Mouse (Mus musculus) hindbrain, embryonic 12.5 days (tissue): ENCODE measurements around the gene Fam240a. TPM values are rescaled to one million over a fixed set of nuclear protein-coding genes. Genes with fewer than 3 reads are reported as not detected.

ENCODE experiments used
- ATAC-seq: fragments of 200-750 bp; cut with Nextera tagmentation; 2 replicates; pipeline ENCODE4 v1.8.0; 2017; ENCODE audit warnings: moderate TSS enrichment; ENCODE audit not compliant: low FRiP score
- H3K27ac ChIP-seq: fragments of 300-500 bp; sonication (generic); 2 replicates; pipeline ENCODE4 v1.5.1; 2016; ENCODE audit warnings: mild to moderate bottlenecking
- H3K27me3 ChIP-seq: fragments of 300-500 bp; sonication (generic); 2 replicates; pipeline ENCODE4 v1.6.1; 2016; ENCODE audit warnings: mild to moderate bottlenecking
- H3K36me3 ChIP-seq: fragments of 300-500 bp; sonication (generic); 2 replicates; pipeline ENCODE4 v1.6.1; 2016; ENCODE audit warnings: mild to moderate bottlenecking
- H3K4me1 ChIP-seq: fragments of 300-500 bp; sonication (generic); 2 replicates; pipeline ENCODE4 v1.6.1; 2016
- H3K4me2 ChIP-seq: fragments of 300-500 bp; sonication (generic); replicated peaks from 2 replicates; pipeline ENCODE4 v1.6.1; 2016; ENCODE audit warnings: mild to moderate bottlenecking
- H3K4me3 ChIP-seq: fragments of 300-500 bp; sonication (generic); 2 replicates; pipeline ENCODE4 v1.5.1; 2016; ENCODE audit warnings: mild to moderate bottlenecking
- H3K9ac ChIP-seq: fragments of 300-500 bp; sonication (generic); 2 replicates; pipeline ENCODE4 v1.6.1; 2016; ENCODE audit warnings: mild to moderate bottlenecking, moderate library complexity
- H3K9me3 ChIP-seq: fragments of 300-500 bp; sonication (generic); replicated peaks from 2 replicates; pipeline ENCODE4 v1.6.1; 2016; ENCODE audit warnings: mild to moderate bottlenecking
- WGBS: fragments of 180-500 bp; shearing (Covaris S2); methylation state at CpG from one replicate; pipeline ENCODE4 v1.1.7; 2016; 5-methylcytosine and 5-hydroxymethylcytosine counted together
- polyA plus RNA-seq: library from polyadenylated mRNA; unstranded; fragments of >200 nt; fragmentation: Nextera tagmentation; extraction: Ambion mirVana; gene quantifications from 2 replicates; pipeline ENCODE4 v1.2.1, GENCODE M21; 2016

Gene Fam240a
- polyA plus RNA-seq, 1 experiment from 2014 or later = not detected

GRCm38 (mm10) chr9:110887388-110888303 is 29.0 kb downstream of the Fam240a start:
- no peak overlapping the region for H3K4me2 ChIP-seq
- no peak overlapping the region for H3K27ac ChIP-seq
- H3K36me3 ChIP-seq = no peaks in the 10 kb centered on the region
- H3K9ac ChIP-seq = no peak overlapping the region
- WGBS = 67% methylated on average over 9 of the region's 9 CpGs
- H3K9me3 ChIP-seq = no peaks in the 10 kb centered on the region; the same call in 1 of the 2 replicates
- no peak for ATAC-seq
- peaks cover 10% of the 10 kb centered on the region for H3K27me3 ChIP-seq
- no peak overlapping the region for H3K4me3 ChIP-seq
- H3K4me1 ChIP-seq = no peaks in the 10 kb centered on the region

GRCm38 (mm10) chr9:110881953-110882352 is 34.7 kb downstream of the Fam240a start:
- Histone ChIP-seq H3K27me3 (peaks cover 59% of the 10 kb centered on the region), H3K9ac (no peak overlapping the region), H3K36me3 (no peaks in the 10 kb centered on the region), H3K4me1 (peaks cover 15% of the 10 kb centered on the region), H3K4me2 (no peak overlapping the region), H3K27ac (no peak overlapping the region), H3K9me3 (no peaks in the 10 kb centered on the region), H3K4me3 (no peak overlapping the region)
- ATAC-seq = no peak
- 78% methylated on average over 7 of the region's 7 CpGs for WGBS

GRCm38 (mm10) chr9:110880772-110881171 is 35.9 kb downstream of the Fam240a start:
- ATAC-seq = no peak
- peak overlapping the region; percentile 56; the same call in 1 of the 2 replicates for H3K9ac ChIP-seq
- H3K9me3 ChIP-seq = no peaks in the 10 kb centered on the region
- no peaks in the 10 kb centered on the region for H3K36me3 ChIP-seq
- WGBS = 84% methylated on average over 4 of the region's 4 CpGs
- peak overlapping the region; percentile 89 for H3K4me2 ChIP-seq
- H3K27me3 ChIP-seq = peaks cover 59% of the 10 kb centered on the region
- peak overlapping the region; percentile 51 for H3K4me3 ChIP-seq
- H3K4me1 ChIP-seq = peaks cover 15% of the 10 kb centered on the region
- no peak overlapping the region for H3K27ac ChIP-seq

- under 1% methylated on average over 56 of the region's 57 CpGs for WGBS
- H3K4me1 ChIP-seq = peaks cover 22% of the 10 kb centered on the region
- H3K27ac ChIP-seq = no peak within 1 kb of the TSS
- peak within 1 kb of the TSS; percentile 89 for H3K4me2 ChIP-seq
- no peaks in the 10 kb centered on the region for H3K36me3 ChIP-seq
- peaks cover 59% of the 10 kb centered on the region for H3K27me3 ChIP-seq
- H3K9ac ChIP-seq = peak within 1 kb of the TSS; percentile 56
- H3K4me3 ChIP-seq = peak within 1 kb of the TSS; percentile 51
- no peak for ATAC-seq
- H3K9me3 ChIP-seq = no peaks in the 10 kb centered on the region
Observed at GRCm38 (mm10) chr9:110879998-110880561, 36.6 kb downstream of the Fam240a start, which contains the start of gene Tmie. TSS of gene Tmie (minus strand) at chr9:110880113.

GRCm38 (mm10) chr9:110879191-110879920 is 37.3 kb downstream of the Fam240a start, which contains the start of gene Als2cl:
TSS of gene Als2cl (plus strand) at chr9:110879870.
- peak within 1 kb of the TSS; percentile 89 for H3K4me2 ChIP-seq
- no peak within 1 kb of the TSS for H3K27ac ChIP-seq
- no peak for ATAC-seq
- H3K36me3 ChIP-seq = no peaks in the 10 kb centered on the region
- 16% methylated on average over 12 of the region's 12 CpGs for WGBS
- peaks cover 59% of the 10 kb centered on the region for H3K27me3 ChIP-seq
- peaks cover 29% of the 10 kb centered on the region for H3K4me1 ChIP-seq
- H3K9me3 ChIP-seq = no peaks in the 10 kb centered on the region
- H3K4me3 ChIP-seq = peak within 1 kb of the TSS; percentile 51
- peak within 1 kb of the TSS; percentile 56 for H3K9ac ChIP-seq

- Histone ChIP-seq H3K9me3 (no peaks in the 10 kb centered on the region), H3K4me1 (peaks cover 39% of the 10 kb centered on the region), H3K27ac (no peak overlapping the region), H3K36me3 (no peaks in the 10 kb centered on the region), H3K27me3 (peaks cover 67% of the 10 kb centered on the region), H3K4me3 (no peak overlapping the region), H3K9ac (no peak overlapping the region), H3K4me2 (no peak overlapping the region)
- no peak for ATAC-seq
- WGBS = 86% methylated on average over 5 of the region's 5 CpGs
Observed at GRCm38 (mm10) chr9:110877888-110878287, 38.8 kb downstream of the Fam240a start.

GRCm38 (mm10) chr9:110877353-110877752 is 39.3 kb downstream of the Fam240a start:
- Histone ChIP-seq H3K27me3 (peaks cover 70% of the 10 kb centered on the region), H3K4me1 (peaks cover 39% of the 10 kb centered on the region), H3K36me3 (no peaks in the 10 kb centered on the region), H3K4me3 (no peak overlapping the region), H3K9me3 (no peaks in the 10 kb centered on the region), H3K9ac (no peak overlapping the region), H3K4me2 (no peak overlapping the region), H3K27ac (no peak overlapping the region)
- no peak for ATAC-seq
- 82% methylated on average over 1 of the region's 1 CpGs for WGBS

GRCm38 (mm10) chr9:110875288-110875695 is 41.4 kb downstream of the Fam240a start:
- Histone ChIP-seq H3K36me3 (no peaks in the 10 kb centered on the region), H3K27ac (peak overlapping the region; percentile 73; the same call in 1 of the 2 replicates), H3K4me1 (peaks cover 34% of the 10 kb centered on the region), H3K4me3 (no peak overlapping the region), H3K9me3 (no peaks in the 10 kb centered on the region), H3K9ac (no peak overlapping the region), H3K4me2 (peak overlapping the region; percentile 58; the same call in 1 of the 2 replicates), H3K27me3 (peaks cover 53% of the 10 kb centered on the region)
- ATAC-seq = peak; percentile 65
- WGBS = 9% methylated on average over 5 of the region's 6 CpGs

GRCm38 (mm10) chr9:110874660-110875191 is 41.9 kb downstream of the Fam240a start:
- H3K4me1 ChIP-seq = peaks cover 29% of the 10 kb centered on the region
- H3K4me3 ChIP-seq = no peak overlapping the region
- no peaks in the 10 kb centered on the region for H3K9me3 ChIP-seq
- peak overlapping the region; percentile 73 for H3K27ac ChIP-seq
- peak overlapping the region; percentile 58; the same call in 1 of the 2 replicates for H3K4me2 ChIP-seq
- H3K27me3 ChIP-seq = peaks cover 47% of the 10 kb centered on the region
- peak; percentile 77 for ATAC-seq
- WGBS = 0% methylated on average over 3 of the region's 3 CpGs
- no peak overlapping the region for H3K9ac ChIP-seq
- no peaks in the 10 kb centered on the region for H3K36me3 ChIP-seq

GRCm38 (mm10) chr9:110873681-110874659 is 42.7 kb downstream of the Fam240a start:
- H3K36me3 ChIP-seq = no peaks in the 10 kb centered on the region
- 8% methylated on average over 39 of the region's 40 CpGs for WGBS
- peaks cover 40% of the 10 kb centered on the region for H3K27me3 ChIP-seq
- peak overlapping the region; percentile 39 for H3K9ac ChIP-seq
- peaks cover 24% of the 10 kb centered on the region for H3K4me1 ChIP-seq
- H3K4me3 ChIP-seq = peak overlapping the region; percentile 28
- H3K27ac ChIP-seq = peak overlapping the region; percentile 73
- H3K4me2 ChIP-seq = peak overlapping the region; percentile 58
- no peaks in the 10 kb centered on the region for H3K9me3 ChIP-seq
- ATAC-seq = peak; percentile 79

- H3K9me3 ChIP-seq = no peaks in the 10 kb centered on the region
- no peak for ATAC-seq
- no peaks in the 10 kb centered on the region for H3K36me3 ChIP-seq
- H3K9ac ChIP-seq = no peak overlapping the region
- H3K27ac ChIP-seq = no peak overlapping the region
- no peak overlapping the region for H3K4me3 ChIP-seq
- peaks cover 21% of the 10 kb centered on the region for H3K27me3 ChIP-seq
- H3K4me1 ChIP-seq = peaks cover 26% of the 10 kb centered on the region
- WGBS = 20% methylated on average over 7 of the region's 7 CpGs
- no peak overlapping the region for H3K4me2 ChIP-seq
Observed at GRCm38 (mm10) chr9:110871030-110871429, 45.6 kb downstream of the Fam240a start.
